Mouse (Mus musculus) brain, embryonic 14.5 days (tissue): Measurements from ENCODE around the gene Lck.

ENCODE experiments used
- CTCF ChIP-seq: fragments of 200-500 bp; IDR thresholded peaks from 2 replicates; pipeline ENCODE4 v1.5.1; 2012; ENCODE audit warnings: inconsistent platforms, mild to moderate bottlenecking, moderate library complexity, borderline replicate concordance; ENCODE audit not compliant: insufficient read depth, insufficient read length; ENCODE audit errors: extremely low read depth
- POLR2A ChIP-seq: fragments of 200-500 bp; IDR thresholded peaks from 2 replicates; pipeline ENCODE4 v1.6.1; 2012; ENCODE audit warnings: mild to moderate bottlenecking, inconsistent platforms, borderline replicate concordance; ENCODE audit not compliant: poor library complexity, insufficient read depth, insufficient read length, severe bottlenecking; ENCODE audit errors: extremely low read depth

- no peak for TF ChIP-seq POLR2A
- no peak for TF ChIP-seq CTCF
Observed at GRCm38 (mm10) chr4:129508237-129508515, 65.3 kb downstream of the Lck start.
